Mouse (Mus musculus) embryonic fibroblast, embryonic 13.5 days (primary cell): Measurements from ENCODE around the gene Pigz.

Source experiments
- CTCF ChIP-seq: IDR thresholded peaks from 2 replicates; pipeline ENCODE4 v1.5.1; 2011; ENCODE audit warnings: mild to moderate bottlenecking, control low read depth, low read length, moderate library complexity, borderline replicate concordance; ENCODE audit not compliant: insufficient read depth
- POLR2A ChIP-seq: IDR thresholded peaks from 2 replicates; pipeline ENCODE4 v1.6.1; 2011; ENCODE audit warnings: low read depth, mild to moderate bottlenecking, control low read depth, low read length, moderate library complexity

GRCm38 (mm10) chr16:31947333-31947732 is 13.7 kb downstream of the Pigz start:
- TF ChIP-seq CTCF (no peak), POLR2A (no peak)
